Mouse (Mus musculus): ENCODE data around the gene Rpp21. TPM values are rescaled to one million over a fixed set of nuclear protein-coding genes. Genes with fewer than 3 reads are reported as not detected.

The Rpp21 gene
- polyA plus RNA-seq, 2 experiments, result 73.2 to 123 TPM

DNA sequence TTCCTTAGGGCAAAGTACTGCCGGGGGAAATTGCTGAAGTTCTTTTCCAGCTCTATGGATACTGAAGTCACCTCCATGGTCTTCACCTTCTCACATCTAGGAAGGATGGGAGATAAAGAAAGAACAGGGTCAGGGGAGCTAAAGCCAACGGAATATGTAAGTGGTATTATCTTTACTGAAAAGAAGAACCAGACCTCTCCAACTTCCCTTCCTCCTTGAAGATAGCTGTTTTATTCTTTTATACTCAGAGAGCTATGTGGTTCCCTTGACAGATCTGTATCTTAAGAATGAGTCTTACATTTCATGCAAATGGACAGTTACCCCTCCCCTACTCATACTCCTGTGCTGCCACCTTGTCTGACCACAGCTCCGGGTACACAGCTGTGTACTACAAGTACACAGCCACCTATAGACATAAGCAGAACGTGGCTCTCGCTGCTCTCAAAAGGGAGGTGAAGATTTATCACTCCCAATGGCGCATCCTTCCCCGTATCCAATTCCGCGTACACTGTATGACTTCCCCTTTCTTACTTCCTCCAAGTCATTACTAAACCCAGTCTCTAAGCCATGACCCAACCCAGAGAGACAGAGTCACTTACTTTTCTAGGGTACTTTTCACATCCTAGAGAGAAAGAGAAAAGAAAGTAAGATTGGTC, 3.8 kb upstream of the Rpp21 start:
- no peaks in the 10 kb centered on the region for H3K9me3 ChIP-seq (ENCODE audit: control insufficient read depth, low read length)
- no peak overlapping the region for H3K9ac ChIP-seq (ENCODE audit: low read depth, low read length, severe bottlenecking)
- no peak overlapping the region for H3K4me2 ChIP-seq (replicated peaks; ENCODE audit: low read depth, low read length, severe bottlenecking)
- TF ChIP-seq POLR2A (IDR thresholded peaks at IDR 0.05; ENCODE audit: borderline replicate concordance, extremely low read depth, insufficient read depth, insufficient read length), result no peak
- no peak overlapping the region for H3K4me3 ChIP-seq (replicated peaks; ENCODE audit: low read length)
- DNase-seq (ENCODE audit: low spot score) (no peak), ATAC-seq (ENCODE audit: low FRiP score, low read depth) (no peak)
- H3K36me3 ChIP-seq (ENCODE audit: control insufficient read depth, insufficient read depth, low read length), result peaks cover 78% of the 10 kb centered on the region
- no peaks in the 10 kb centered on the region for H3K27me3 ChIP-seq (ENCODE audit: control insufficient read depth, insufficient read depth, low read length)
- H3K27ac ChIP-seq (replicated peaks; ENCODE audit: low read depth, low read length), result no peak overlapping the region
- H3K4me1 ChIP-seq (ENCODE audit: control insufficient read depth, insufficient read depth, low read length), result peaks cover 4% of the 10 kb centered on the region; the same call in 1 of the 2 replicates
- 91% methylated on average over 9 of the region's 9 CpGs for WGBS

DNA sequence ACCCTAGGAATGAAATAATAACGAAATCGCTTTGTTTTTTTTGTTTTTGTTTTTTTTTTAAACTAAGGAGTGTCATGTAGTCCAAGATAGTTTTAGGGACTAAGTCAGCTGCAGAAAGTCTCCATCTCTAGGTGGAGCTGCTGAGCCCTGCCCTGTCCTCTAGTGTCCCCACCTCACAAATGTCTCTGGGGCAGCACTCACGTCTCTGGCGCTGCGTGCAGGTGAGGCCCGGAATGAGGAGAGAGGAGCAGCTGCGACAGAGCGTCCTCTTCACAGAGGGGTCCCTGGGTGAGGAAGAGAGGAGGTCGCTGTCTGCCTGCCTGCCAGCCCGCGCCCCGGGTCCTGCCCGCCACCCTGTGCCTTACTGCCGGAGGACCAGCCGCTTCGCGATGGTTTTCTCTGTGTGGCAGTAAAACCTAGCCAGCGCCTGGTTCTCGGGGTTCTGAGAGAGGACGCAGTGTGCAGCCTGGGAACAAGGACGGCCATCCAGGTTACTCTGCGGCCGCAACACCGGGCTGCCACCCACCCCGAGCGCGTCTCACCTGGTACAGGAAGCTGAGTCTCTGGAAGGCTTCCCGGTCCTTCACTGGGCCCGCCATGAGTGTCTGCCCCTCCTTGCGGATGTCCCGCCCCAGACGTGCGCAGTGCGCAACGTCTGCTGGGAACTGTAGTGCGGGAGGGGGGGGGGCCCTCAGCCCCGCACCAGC, 475 bp downstream of the Rpp21 start:
- peaks cover 41% of the 10 kb centered on the region for H3K36me3 ChIP-seq (ENCODE audit: control insufficient read depth, insufficient read depth, low read length)

DNA sequence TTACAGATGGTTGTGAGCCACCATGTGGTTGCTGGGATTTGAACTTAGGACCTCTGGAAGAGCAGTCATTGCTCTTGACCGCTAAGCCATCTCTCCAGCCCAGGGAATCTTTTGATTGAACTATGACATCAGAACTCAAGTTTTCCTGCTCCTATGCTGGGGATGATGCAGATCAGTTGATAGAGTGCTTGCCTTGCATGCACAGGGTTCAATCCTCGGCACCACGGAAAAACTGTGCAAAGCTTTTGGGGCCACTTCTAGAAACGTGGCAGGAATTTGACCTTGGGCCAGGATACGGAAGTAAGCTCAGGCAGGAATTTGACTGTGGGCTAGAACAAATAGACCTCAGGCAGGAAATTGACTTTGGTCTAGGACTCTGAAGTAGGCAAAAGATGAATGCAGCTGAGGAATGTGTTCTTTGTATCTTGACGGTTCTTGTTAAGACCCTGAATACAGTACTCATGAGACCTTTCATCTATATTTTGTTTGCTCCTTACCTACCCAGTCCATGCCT, 4.7 kb downstream of the Rpp21 start:
- Histone ChIP-seq H3K27me3 (ENCODE audit: control insufficient read depth, insufficient read depth, low read length) (peaks cover 18% of the 10 kb centered on the region), H3K4me3 (replicated peaks; ENCODE audit: low read length) (no peak overlapping the region), H3K4me1 (ENCODE audit: control insufficient read depth, insufficient read depth, low read length) (peaks cover 6% of the 10 kb centered on the region), H3K9me3 (ENCODE audit: control insufficient read depth, low read length) (no peaks in the 10 kb centered on the region), H3K27ac (replicated peaks; ENCODE audit: low read depth, low read length) (no peak overlapping the region), H3K36me3 (ENCODE audit: control insufficient read depth, insufficient read depth, low read length) (peaks cover 3% of the 10 kb centered on the region; the same call in 1 of the 2 replicates), H3K4me2 (replicated peaks; ENCODE audit: low read depth, low read length, severe bottlenecking) (no peak overlapping the region), H3K9ac (ENCODE audit: low read depth, low read length, severe bottlenecking) (no peak overlapping the region)
- 59% methylated on average over 6 of the region's 6 CpGs for WGBS
- TF ChIP-seq POLR2A (IDR thresholded peaks at IDR 0.05; ENCODE audit: borderline replicate concordance, extremely low read depth, insufficient read depth, insufficient read length), result no peak
- DNase-seq (ENCODE audit: low spot score), result no peak
- no peak for ATAC-seq (ENCODE audit: low FRiP score, low read depth)

More for the DNA sequence above, 475 bp downstream of the Rpp21 start:
- DNase-seq (ENCODE audit: low spot score), result peak; percentile 86
- Histone ChIP-seq H3K27ac (replicated peaks; ENCODE audit: low read depth, low read length) (peak overlapping the region; percentile 74), H3K4me1 (ENCODE audit: control insufficient read depth, insufficient read depth, low read length) (peaks cover 4% of the 10 kb centered on the region; the same call in 1 of the 2 replicates), H3K27me3 (ENCODE audit: control insufficient read depth, insufficient read depth, low read length) (no peaks in the 10 kb centered on the region), H3K9me3 (ENCODE audit: control insufficient read depth, low read length) (no peaks in the 10 kb centered on the region), H3K4me2 (replicated peaks; ENCODE audit: low read depth, low read length, severe bottlenecking) (peak overlapping the region; percentile 52), H3K4me3 (replicated peaks; ENCODE audit: low read length) (peak overlapping the region; percentile 73), H3K9ac (ENCODE audit: low read depth, low read length, severe bottlenecking) (peak overlapping the region; percentile 86)
- WGBS, result under 1% methylated on average over 31 of the region's 37 CpGs
- ATAC-seq (ENCODE audit: low FRiP score, low read depth), result peak; percentile 95
- TF ChIP-seq POLR2A (IDR thresholded peaks at IDR 0.05; ENCODE audit: borderline replicate concordance, extremely low read depth, insufficient read depth, insufficient read length), result peak; percentile 63; the same call in 1 of the 2 replicates

DNA sequence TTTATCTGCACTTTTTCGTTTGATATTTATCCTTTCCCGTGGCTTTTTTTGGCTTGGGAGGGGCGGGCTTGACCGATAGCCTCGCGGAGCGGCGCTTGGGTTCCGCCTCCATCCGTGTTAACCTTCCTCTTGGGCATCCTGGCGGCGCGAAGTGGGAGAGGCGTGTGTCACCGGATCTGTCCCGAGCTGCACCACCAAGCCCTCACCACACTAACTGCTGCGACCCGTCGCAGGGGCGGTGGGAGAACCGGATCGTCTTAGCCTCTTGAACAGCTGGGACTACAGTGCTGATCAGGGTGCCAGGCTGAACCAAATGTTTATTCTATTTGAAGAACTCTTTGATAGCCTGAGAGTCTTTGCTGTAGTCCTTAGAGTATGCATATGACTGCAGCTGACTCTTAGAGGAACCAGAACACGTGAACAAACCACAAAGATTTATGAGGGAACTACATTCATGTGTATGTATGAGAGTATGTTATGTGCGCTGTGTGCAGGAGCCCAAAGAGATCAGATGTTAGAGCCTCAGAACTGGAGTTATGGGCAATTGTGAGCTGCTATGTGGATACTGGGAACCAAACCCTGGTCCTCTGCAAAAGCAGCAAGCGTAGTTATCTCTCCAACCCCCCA, 5.5 kb downstream of the Rpp21 start:
- Histone ChIP-seq H3K9me3 (ENCODE audit: control insufficient read depth, low read length) (no peaks in the 10 kb centered on the region), H3K9ac (ENCODE audit: low read depth, low read length, severe bottlenecking) (0 out of 2 replicates have a peak overlapping the region, but pooled peaks have one; percentile 25), H3K4me2 (replicated peaks; ENCODE audit: low read depth, low read length, severe bottlenecking) (peak overlapping the region; percentile 33), H3K36me3 (ENCODE audit: control insufficient read depth, insufficient read depth, low read length) (peaks cover 3% of the 10 kb centered on the region; the same call in 1 of the 2 replicates), H3K4me1 (ENCODE audit: control insufficient read depth, insufficient read depth, low read length) (peaks cover 6% of the 10 kb centered on the region), H3K4me3 (replicated peaks; ENCODE audit: low read length) (peak overlapping the region; percentile 19; the same call in 1 of the 2 replicates), H3K27ac (replicated peaks; ENCODE audit: low read depth, low read length) (no peak overlapping the region), H3K27me3 (ENCODE audit: control insufficient read depth, insufficient read depth, low read length) (peaks cover 18% of the 10 kb centered on the region)
- WGBS, result 10% methylated on average over 25 of the region's 25 CpGs
- DNase-seq (ENCODE audit: low spot score) (no peak), ATAC-seq (ENCODE audit: low FRiP score, low read depth) (peak; percentile 56)
- no peak for TF ChIP-seq POLR2A (IDR thresholded peaks at IDR 0.05; ENCODE audit: borderline replicate concordance, extremely low read depth, insufficient read depth, insufficient read length)

DNA sequence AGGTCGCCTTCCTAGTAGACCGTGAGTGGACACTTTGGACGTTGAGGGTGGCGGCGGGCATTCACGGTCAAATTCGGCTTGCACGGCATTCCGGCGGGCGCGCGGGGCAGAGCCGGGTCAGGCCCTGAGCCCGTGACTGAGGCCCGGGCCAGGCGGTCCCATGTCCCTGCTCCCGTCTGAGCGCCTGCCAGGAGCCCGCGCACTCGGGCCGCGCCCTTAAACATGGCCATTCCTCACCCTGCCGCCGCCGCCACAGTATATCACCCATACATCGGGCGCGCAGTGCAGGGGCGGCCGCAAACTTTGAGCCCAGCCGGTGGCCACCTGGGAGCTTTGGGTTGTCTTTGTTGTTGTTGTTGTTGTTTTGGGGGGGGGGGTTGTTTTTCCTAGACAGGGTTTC, 9.0 kb downstream of the Rpp21 start:
- no peak for TF ChIP-seq POLR2A (IDR thresholded peaks at IDR 0.05; ENCODE audit: borderline replicate concordance, extremely low read depth, insufficient read depth, insufficient read length)
- DNase-seq (ENCODE audit: low spot score) (no peak), ATAC-seq (ENCODE audit: low FRiP score, low read depth) (no peak)
- no peak overlapping the region for H3K4me2 ChIP-seq (replicated peaks; ENCODE audit: low read depth, low read length, severe bottlenecking)
- H3K9ac ChIP-seq (ENCODE audit: low read depth, low read length, severe bottlenecking), result no peak overlapping the region
- no peak overlapping the region for H3K27ac ChIP-seq (replicated peaks; ENCODE audit: low read depth, low read length)
- H3K27me3 ChIP-seq (ENCODE audit: control insufficient read depth, insufficient read depth, low read length), result peaks cover 18% of the 10 kb centered on the region
- no peaks in the 10 kb centered on the region for H3K9me3 ChIP-seq (ENCODE audit: control insufficient read depth, low read length)
- WGBS, result 27% methylated on average over 27 of the region's 33 CpGs
- no peaks in the 10 kb centered on the region for H3K36me3 ChIP-seq (ENCODE audit: control insufficient read depth, insufficient read depth, low read length)
- peaks cover 2% of the 10 kb centered on the region; the same call in 1 of the 2 replicates for H3K4me1 ChIP-seq (ENCODE audit: control insufficient read depth, insufficient read depth, low read length)
- H3K4me3 ChIP-seq (replicated peaks; ENCODE audit: low read length), result no peak overlapping the region

All from limb, embryonic 14.5 days (tissue).